Mouse (Mus musculus): Measurements from ENCODE around the gene Asxl1. TPM values are rescaled to one million over a fixed set of nuclear protein-coding genes. Genes with fewer than 3 reads are reported as not detected.

The Asxl1 gene
- polyA plus RNA-seq, 1 experiment from 2014 or later: 9.0 TPM

GRCm38 (mm10) chr2:153426931-153427330 is 81.3 kb downstream of the Asxl1 start:
- peak overlapping the region; percentile 67 for H3K27ac ChIP-seq (ENCODE audit: low read length)
- no peaks in the 10 kb centered on the region for H3K9me3 ChIP-seq (replicated peaks; ENCODE audit: control insufficient read depth, low read length, poor library complexity, severe bottlenecking)
- 5% methylated on average over 2 of the region's 2 CpGs for WGBS
- H3K27me3 ChIP-seq (ENCODE audit: control insufficient read depth, insufficient read depth, low read depth, low read length): no peaks in the 10 kb centered on the region
- no peak overlapping the region for H3K9ac ChIP-seq (ENCODE audit: low read depth, low read length)
- H3K4me2 ChIP-seq (ENCODE audit: low read length): no peak overlapping the region
- H3K4me1 ChIP-seq (ENCODE audit: control insufficient read depth, insufficient read depth, low read length): peaks cover 24% of the 10 kb centered on the region
- ATAC-seq: no peak
- H3K4me3 ChIP-seq (ENCODE audit: low read depth, low read length): no peak overlapping the region
- H3K36me3 ChIP-seq (ENCODE audit: control insufficient read depth, insufficient read depth, low read length): peaks cover 12% of the 10 kb centered on the region

GRCm38 (mm10) chr2:153428485-153428884 is 82.9 kb downstream of the Asxl1 start:
- no peak for ATAC-seq
- Histone ChIP-seq H3K27ac (ENCODE audit: low read length) (no peak overlapping the region), H3K4me1 (ENCODE audit: control insufficient read depth, insufficient read depth, low read length) (peaks cover 10% of the 10 kb centered on the region; the same call in 1 of the 2 replicates), H3K9ac (ENCODE audit: low read depth, low read length) (no peak overlapping the region), H3K36me3 (ENCODE audit: control insufficient read depth, insufficient read depth, low read length) (peaks cover 12% of the 10 kb centered on the region), H3K4me3 (ENCODE audit: low read depth, low read length) (no peak overlapping the region), H3K9me3 (replicated peaks; ENCODE audit: control insufficient read depth, low read length, poor library complexity, severe bottlenecking) (no peaks in the 10 kb centered on the region), H3K27me3 (ENCODE audit: control insufficient read depth, insufficient read depth, low read depth, low read length) (no peaks in the 10 kb centered on the region), H3K4me2 (ENCODE audit: low read length) (no peak overlapping the region)
- WGBS: 68% methylated on average over 2 of the region's 2 CpGs

GRCm38 (mm10) chr2:153430571-153430970 is 84.9 kb downstream of the Asxl1 start:
- 100% methylated on average over 1 of the region's 1 CpGs for WGBS
- Histone ChIP-seq H3K36me3 (ENCODE audit: control insufficient read depth, insufficient read depth, low read length) (peaks cover 10% of the 10 kb centered on the region), H3K27ac (ENCODE audit: low read length) (no peak overlapping the region), H3K9me3 (replicated peaks; ENCODE audit: control insufficient read depth, low read length, poor library complexity, severe bottlenecking) (no peaks in the 10 kb centered on the region), H3K4me2 (ENCODE audit: low read length) (no peak overlapping the region), H3K27me3 (ENCODE audit: control insufficient read depth, insufficient read depth, low read depth, low read length) (no peaks in the 10 kb centered on the region), H3K4me3 (ENCODE audit: low read depth, low read length) (no peak overlapping the region), H3K9ac (ENCODE audit: low read depth, low read length) (no peak overlapping the region), H3K4me1 (ENCODE audit: control insufficient read depth, insufficient read depth, low read length) (peaks cover 19% of the 10 kb centered on the region)
- ATAC-seq: no peak

- Histone ChIP-seq H3K9me3 (replicated peaks; ENCODE audit: control insufficient read depth, low read length, poor library complexity, severe bottlenecking) (no peaks in the 10 kb centered on the region), H3K4me2 (ENCODE audit: low read length) (no peak overlapping the region), H3K4me1 (ENCODE audit: control insufficient read depth, insufficient read depth, low read length) (peaks cover 31% of the 10 kb centered on the region), H3K9ac (ENCODE audit: low read depth, low read length) (no peak overlapping the region), H3K27ac (ENCODE audit: low read length) (no peak overlapping the region), H3K4me3 (ENCODE audit: low read depth, low read length) (no peak overlapping the region), H3K27me3 (ENCODE audit: control insufficient read depth, insufficient read depth, low read depth, low read length) (no peaks in the 10 kb centered on the region), H3K36me3 (ENCODE audit: control insufficient read depth, insufficient read depth, low read length) (peaks cover 8% of the 10 kb centered on the region)
- no peak for ATAC-seq
- 52% methylated on average over 7 of the region's 7 CpGs for WGBS
Observed at GRCm38 (mm10) chr2:153432492-153432891, 86.9 kb downstream of the Asxl1 start.

DNA sequence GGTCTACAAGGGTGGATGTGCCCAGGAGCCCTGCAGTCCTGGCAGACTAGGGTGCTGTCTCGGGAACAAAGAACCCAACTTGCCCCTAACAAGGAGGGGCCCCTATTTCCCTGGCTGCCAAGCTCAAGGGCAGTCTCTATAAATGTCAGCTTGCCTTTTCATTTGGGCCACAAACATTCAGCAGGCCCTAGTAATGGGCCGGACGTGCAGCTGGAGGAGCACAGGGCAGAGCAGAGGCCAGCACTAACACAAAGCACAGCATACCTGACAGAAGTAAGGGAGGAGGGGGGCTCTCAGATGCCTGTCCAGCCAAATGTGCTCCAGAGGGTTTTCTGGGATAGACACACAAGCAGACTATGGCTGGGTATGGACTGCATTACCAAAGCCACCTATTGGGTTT is 88.2 kb downstream of the Asxl1 start:
- no peaks in the 10 kb centered on the region for H3K27me3 ChIP-seq (ENCODE audit: control insufficient read depth, insufficient read depth, low read depth, low read length)
- H3K4me1 ChIP-seq (ENCODE audit: control insufficient read depth, insufficient read depth, low read length): peaks cover 35% of the 10 kb centered on the region
- peaks cover 8% of the 10 kb centered on the region for H3K36me3 ChIP-seq (ENCODE audit: control insufficient read depth, insufficient read depth, low read length)
- H3K4me2 ChIP-seq (ENCODE audit: low read length): no peak overlapping the region
- ATAC-seq: no peak
- no peaks in the 10 kb centered on the region for H3K9me3 ChIP-seq (replicated peaks; ENCODE audit: control insufficient read depth, low read length, poor library complexity, severe bottlenecking)
- H3K9ac ChIP-seq (ENCODE audit: low read depth, low read length): no peak overlapping the region
- WGBS: 52% methylated on average over 3 of the region's 3 CpGs
- H3K4me3 ChIP-seq (ENCODE audit: low read depth, low read length): no peak overlapping the region
- H3K27ac ChIP-seq (ENCODE audit: low read length): no peak overlapping the region

GRCm38 (mm10) chr2:153434880-153435831 is 89.5 kb downstream of the Asxl1 start:
- Histone ChIP-seq H3K4me3 (ENCODE audit: low read depth, low read length) (no peak overlapping the region), H3K9ac (ENCODE audit: low read depth, low read length) (0 out of 2 replicates have a peak overlapping the region, but pooled peaks have one; percentile 25), H3K27me3 (ENCODE audit: control insufficient read depth, insufficient read depth, low read depth, low read length) (no peaks in the 10 kb centered on the region), H3K4me2 (ENCODE audit: low read length) (no peak overlapping the region), H3K36me3 (ENCODE audit: control insufficient read depth, insufficient read depth, low read length) (peaks cover 8% of the 10 kb centered on the region), H3K4me1 (ENCODE audit: control insufficient read depth, insufficient read depth, low read length) (peaks cover 38% of the 10 kb centered on the region), H3K9me3 (replicated peaks; ENCODE audit: control insufficient read depth, low read length, poor library complexity, severe bottlenecking) (no peaks in the 10 kb centered on the region), H3K27ac (ENCODE audit: low read length) (no peak overlapping the region)
- WGBS: 16% methylated on average over 9 of the region's 9 CpGs
- ATAC-seq: no peak

GRCm38 (mm10) chr2:153436641-153437305 is 91.1 kb downstream of the Asxl1 start:
- peaks cover 54% of the 10 kb centered on the region for H3K4me1 ChIP-seq (ENCODE audit: control insufficient read depth, insufficient read depth, low read length)
- 0 out of 2 replicates have a peak, but pooled peaks have one; percentile 8 for ATAC-seq
- no peak overlapping the region for H3K27ac ChIP-seq (ENCODE audit: low read length)
- no peaks in the 10 kb centered on the region for H3K27me3 ChIP-seq (ENCODE audit: control insufficient read depth, insufficient read depth, low read depth, low read length)
- H3K9me3 ChIP-seq (replicated peaks; ENCODE audit: control insufficient read depth, low read length, poor library complexity, severe bottlenecking): no peaks in the 10 kb centered on the region
- no peak overlapping the region for H3K4me3 ChIP-seq (ENCODE audit: low read depth, low read length)
- no peak overlapping the region for H3K9ac ChIP-seq (ENCODE audit: low read depth, low read length)
- 42% methylated on average over 6 of the region's 6 CpGs for WGBS
- H3K36me3 ChIP-seq (ENCODE audit: control insufficient read depth, insufficient read depth, low read length): peaks cover 2% of the 10 kb centered on the region; the same call in 1 of the 2 replicates
- H3K4me2 ChIP-seq (ENCODE audit: low read length): no peak overlapping the region

DNA sequence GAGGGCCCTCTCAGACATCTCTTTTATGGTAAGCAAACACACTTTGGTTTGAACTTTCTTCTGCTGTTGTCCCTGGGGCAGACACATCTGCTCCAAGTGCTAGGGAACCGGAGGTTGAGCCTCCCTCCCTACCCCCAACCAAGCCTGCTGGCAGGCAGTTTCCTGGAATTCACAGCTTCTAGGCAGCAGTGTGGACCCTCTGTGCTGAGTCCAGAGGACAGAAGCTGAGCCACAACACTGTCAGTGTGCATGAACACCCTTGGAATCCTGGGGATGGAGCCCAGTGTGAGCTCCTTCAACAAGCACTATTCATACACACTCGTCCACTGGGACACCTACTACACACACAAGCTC is 91.7 kb downstream of the Asxl1 start:
- Histone ChIP-seq H3K9ac (ENCODE audit: low read depth, low read length) (no peak overlapping the region), H3K9me3 (replicated peaks; ENCODE audit: control insufficient read depth, low read length, poor library complexity, severe bottlenecking) (no peaks in the 10 kb centered on the region), H3K4me2 (ENCODE audit: low read length) (no peak overlapping the region), H3K27ac (ENCODE audit: low read length) (no peak overlapping the region), H3K4me1 (ENCODE audit: control insufficient read depth, insufficient read depth, low read length) (peaks cover 59% of the 10 kb centered on the region), H3K36me3 (ENCODE audit: control insufficient read depth, insufficient read depth, low read length) (no peaks in the 10 kb centered on the region), H3K27me3 (ENCODE audit: control insufficient read depth, insufficient read depth, low read depth, low read length) (no peaks in the 10 kb centered on the region), H3K4me3 (ENCODE audit: low read depth, low read length) (no peak overlapping the region)
- WGBS: 37% methylated on average over 2 of the region's 2 CpGs
- ATAC-seq: no peak

- Histone ChIP-seq H3K4me2 (ENCODE audit: low read length) (peak overlapping the region; percentile 94; the same call in 1 of the 2 replicates), H3K9me3 (replicated peaks; ENCODE audit: control insufficient read depth, low read length, poor library complexity, severe bottlenecking) (no peaks in the 10 kb centered on the region), H3K36me3 (ENCODE audit: control insufficient read depth, insufficient read depth, low read length) (no peaks in the 10 kb centered on the region), H3K27ac (ENCODE audit: low read length) (0 out of 2 replicates have a peak overlapping the region, but pooled peaks have one; percentile 25), H3K4me1 (ENCODE audit: control insufficient read depth, insufficient read depth, low read length) (peaks cover 50% of the 10 kb centered on the region), H3K27me3 (ENCODE audit: control insufficient read depth, insufficient read depth, low read depth, low read length) (no peaks in the 10 kb centered on the region), H3K4me3 (ENCODE audit: low read depth, low read length) (no peak overlapping the region), H3K9ac (ENCODE audit: low read depth, low read length) (peak overlapping the region; percentile 36)
- ATAC-seq: no peak
- WGBS: 69% methylated on average over 2 of the region's 2 CpGs
Observed at GRCm38 (mm10) chr2:153440755-153441154, 95.1 kb downstream of the Asxl1 start.

All from midbrain, embryonic 16.5 days (tissue).